In genomic region chr1:58315532-58315931, GRCm38 (mm10) we compare ENCODE assay signal across 29 mouse cellular contexts. TPM values are rescaled to one million over a fixed set of nuclear protein-coding genes. Genes with fewer than 3 reads are reported as not detected.
"Had no signal": no experiment of that assay in that cellular context is flagged by ENCODE, and none has a peak within 500 bp of the region (broad histone marks: within the 10 kb centered on the region; RNA-seq: fewer than 3 reads in every experiment).

No protein-coding gene starts in this region.

- H3K36me3 ChIP-seq: limb, embryonic 10.5 days; limb, embryonic 13.5 days; liver, embryonic 12.5 days; liver, embryonic 15.5 days; lung, embryonic 15.5 days; midbrain, embryonic 10.5 days; midbrain, embryonic 13.5 days; neural tube, embryonic 12.5 days; neural tube, embryonic 15.5 days had no signal

- H3K4me2 ChIP-seq: limb, embryonic 13.5 days; liver, embryonic 12.5 days; liver, embryonic 15.5 days; lung, embryonic 15.5 days; midbrain, embryonic 13.5 days; neural tube, embryonic 12.5 days; neural tube, embryonic 15.5 days had no signal

- ATAC-seq: liver, embryonic 12.5 days; midbrain, embryonic 13.5 days; midbrain, embryonic 16.5 days had no signal

- H3K9me3 ChIP-seq: limb, embryonic 10.5 days; limb, embryonic 13.5 days; liver, embryonic 12.5 days; liver, embryonic 15.5 days; lung, embryonic 15.5 days; megakaryocyte, embryonic 14.5 days; midbrain, embryonic 10.5 days; midbrain, embryonic 13.5 days; neural tube, embryonic 12.5 days; neural tube, embryonic 15.5 days had no signal

- H3K4me1 ChIP-seq: limb, embryonic 13.5 days; liver, embryonic 12.5 days; liver, embryonic 15.5 days; lung, embryonic 15.5 days; megakaryocyte, embryonic 14.5 days; midbrain, embryonic 10.5 days; midbrain, embryonic 13.5 days; neural tube, embryonic 12.5 days; neural tube, embryonic 15.5 days had no signal

- H3K4me3 ChIP-seq: layer of hippocampus, adult 2 months; limb, embryonic 10.5 days; limb, embryonic 13.5 days; liver, embryonic 12.5 days; liver, embryonic 15.5 days; lung, embryonic 15.5 days; megakaryocyte, embryonic 14.5 days; midbrain, embryonic 10.5 days; midbrain, embryonic 13.5 days; neural tube, embryonic 12.5 days; neural tube, embryonic 15.5 days had no signal

- DNase-seq: kidney, adult 9 months; kidney, postnatal 25 days; layer of hippocampus, adult 9-11 months; liver; lung, adult 18-20 months; lung, postnatal 10 days; right cerebral cortex, adult 18-20 months; right cerebral cortex, postnatal 14 days; right cerebral cortex, postnatal 4 days; thymus, adult 2 months; thymus, postnatal 36 days had no signal

- H3K9ac ChIP-seq: limb, embryonic 13.5 days; liver, embryonic 12.5 days; liver, embryonic 15.5 days; lung, embryonic 15.5 days; midbrain, embryonic 13.5 days; neural tube, embryonic 12.5 days; neural tube, embryonic 15.5 days had no signal

- H3K27ac ChIP-seq: kidney, postnatal 0 days; layer of hippocampus, adult 2 months; limb, embryonic 10.5 days; limb, embryonic 13.5 days; liver, embryonic 12.5 days; liver, embryonic 15.5 days; lung, embryonic 15.5 days; macrophage; midbrain, embryonic 10.5 days; midbrain, embryonic 13.5 days; neural tube, embryonic 12.5 days; neural tube, embryonic 15.5 days; stomach, postnatal 0 days had no signal

- H3K27me3 ChIP-seq: limb, embryonic 13.5 days; liver, embryonic 12.5 days; liver, embryonic 15.5 days; lung, embryonic 15.5 days; megakaryocyte, embryonic 14.5 days; midbrain, embryonic 13.5 days; neural tube, embryonic 12.5 days; neural tube, embryonic 15.5 days had no signal

RNA-seq across cellular contexts. Expression of gene Aox2, which starts 37.4 kb away (rescaled TPM):
- total RNA-seq: layer of hippocampus, adult 2 months; layer of hippocampus, postnatal 25 days; left cerebral cortex, adult 18-20 months; left cerebral cortex, postnatal 25 days had no signal
- polyA plus RNA-seq: limb, embryonic 10.5 days; liver, embryonic 12.5 days; liver, embryonic 15.5 days; midbrain, embryonic 10.5 days; neural tube, embryonic 12.5 days had no signal
